Mouse (Mus musculus) ES-Bruce4 (cell line): ENCODE measurements around the gene Wdr5.

Experiments
- CTCF ChIP-seq: IDR thresholded peaks from one replicate; pipeline ENCODE4 v1.8.1; 2011; ENCODE audit warnings: low read depth, low read length
- EP300 ChIP-seq: IDR thresholded peaks from 2 replicates; pipeline ENCODE4 v1.6.1; 2011; ENCODE audit warnings: low read depth, low read length; ENCODE audit not compliant: insufficient read depth
- POLR2A ChIP-seq: IDR thresholded peaks from one replicate; pipeline ENCODE4 v1.8.1; 2011; ENCODE audit warnings: low read length; ENCODE audit not compliant: insufficient read depth

DNA sequence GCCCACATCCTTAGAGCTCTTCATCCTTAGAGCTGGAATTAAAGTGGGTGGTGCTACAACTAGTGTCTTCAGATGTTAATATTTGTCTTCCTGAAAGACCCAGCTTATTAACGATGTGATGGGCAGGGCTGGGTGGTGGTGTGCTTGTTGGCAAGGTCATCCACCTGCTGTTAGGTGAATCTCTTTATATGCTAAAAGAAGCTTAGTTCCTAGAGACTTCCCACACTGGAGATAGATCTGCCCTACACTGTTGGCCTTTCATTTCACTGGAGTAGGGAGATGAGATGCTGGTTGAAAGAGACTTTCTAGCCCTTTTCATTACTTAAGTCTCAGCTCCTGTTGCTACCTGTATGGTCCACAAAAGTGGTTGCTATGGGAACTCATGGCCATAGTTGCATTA lies 1.3 kb downstream of the Wdr5 start:
- TF ChIP-seq CTCF: no peak
- no peak for TF ChIP-seq POLR2A
- no peak for TF ChIP-seq EP300
